Mouse (Mus musculus) gastrocnemius, adult 18-20 months (tissue): ENCODE measurements around the gene Car10. TPM values are rescaled to one million over a fixed set of nuclear protein-coding genes. Genes with fewer than 3 reads are reported as not detected.

ENCODE experiments used
- DNase-seq: peaks from one replicate; pipeline ENCODE4 v3.0.0; 2021; ENCODE audit warnings: low spot score
- total RNA-seq, 2 experiments: library from RNA; stranded (reverse); gene quantifications; 2 replicates each; pipeline ENCODE4 v1.2.3; 2021

The Car10 gene
- total RNA-seq, 2 experiments from 2014 or later, result not detected

DNA sequence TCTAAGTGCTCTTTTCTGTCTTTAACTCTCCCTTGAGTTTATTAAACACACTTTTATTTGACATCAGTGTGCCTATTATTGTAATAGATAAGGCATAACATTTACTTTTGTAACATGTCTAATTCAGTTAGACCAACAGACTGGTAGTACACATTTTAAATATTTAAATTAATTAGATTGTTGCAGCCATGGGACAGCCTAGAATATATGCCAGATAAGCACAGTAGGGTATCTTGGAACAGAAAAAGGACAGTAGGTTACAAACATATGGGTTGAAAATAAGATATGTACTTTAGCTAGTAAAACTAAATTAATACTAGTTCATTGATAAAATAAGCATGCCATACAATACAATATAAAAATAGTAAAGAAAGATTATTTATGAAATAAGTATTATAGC lies 74.6 kb downstream of the Car10 start:
- no peak for DNase-seq

GRCm38 (mm10) chr11:93173533-93174308 lies 75.9 kb downstream of the Car10 start:
- DNase-seq, result no peak

GRCm38 (mm10) chr11:93185477-93185876 lies 87.6 kb downstream of the Car10 start:
- DNase-seq, result peak; percentile 0

GRCm38 (mm10) chr11:93186163-93186562 lies 88.3 kb downstream of the Car10 start:
- no peak for DNase-seq

DNA sequence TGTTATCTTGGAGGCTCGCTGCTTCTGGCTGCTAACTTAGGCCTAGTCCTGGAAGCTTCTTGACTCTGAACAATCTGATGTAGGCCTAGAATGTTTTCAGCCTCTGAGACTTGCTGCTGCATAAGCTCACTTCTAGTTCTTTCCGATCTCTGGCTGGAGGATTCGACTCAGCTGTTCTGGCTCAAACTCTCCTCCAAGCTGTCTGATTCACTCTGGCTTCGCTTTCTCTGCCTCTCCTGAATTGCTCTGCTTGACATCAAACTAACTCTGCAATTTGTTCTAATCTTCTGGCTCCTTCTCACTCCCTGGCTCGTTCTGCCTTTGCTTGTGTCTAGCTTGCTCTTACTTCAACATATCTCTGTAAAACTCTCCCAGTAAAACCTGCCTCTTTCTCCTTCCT lies 90.8 kb downstream of the Car10 start:
- DNase-seq, result no peak

DNA sequence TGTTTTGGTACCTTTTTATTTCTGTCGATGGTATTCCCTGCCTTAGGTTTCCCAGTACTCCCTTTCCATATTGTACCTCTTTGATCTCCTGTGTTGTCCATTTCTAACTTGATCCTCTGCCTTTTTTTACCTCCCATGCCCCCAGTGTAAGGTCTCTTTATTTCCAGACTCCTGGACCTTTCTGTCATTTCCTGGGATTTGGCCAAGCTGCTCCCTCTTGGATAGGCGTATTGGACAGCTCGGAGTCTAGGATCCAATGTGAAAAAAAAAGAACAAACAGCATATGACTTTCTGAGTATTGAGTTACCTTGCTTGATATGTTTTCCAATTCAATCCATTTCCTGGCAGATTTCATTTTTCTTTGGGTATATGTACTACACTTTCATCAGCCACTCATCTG lies 102.2 kb downstream of the Car10 start:
- DNase-seq, result no peak

DNA sequence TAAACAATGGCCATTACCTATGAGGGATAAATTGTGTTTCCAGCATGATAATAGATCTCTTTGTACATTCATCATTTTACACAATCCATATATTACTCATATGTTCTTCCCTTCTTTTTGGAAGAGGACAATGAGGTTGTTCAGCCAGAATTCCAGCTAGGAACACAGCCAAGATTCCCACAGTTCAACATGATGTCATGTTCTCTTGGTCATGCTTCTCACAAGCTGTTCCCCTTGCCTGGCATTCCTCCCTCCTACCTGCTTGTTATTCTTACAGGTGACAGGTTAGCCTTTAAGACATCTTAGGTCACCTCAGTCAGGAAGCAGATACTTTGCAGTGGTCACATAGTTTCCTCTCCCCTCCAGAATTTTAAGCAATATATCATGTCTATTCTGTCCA lies 119.6 kb downstream of the Car10 start:
- no peak for DNase-seq

GRCm38 (mm10) chr11:93230057-93230456 lies 132.2 kb downstream of the Car10 start:
- no peak for DNase-seq

DNA sequence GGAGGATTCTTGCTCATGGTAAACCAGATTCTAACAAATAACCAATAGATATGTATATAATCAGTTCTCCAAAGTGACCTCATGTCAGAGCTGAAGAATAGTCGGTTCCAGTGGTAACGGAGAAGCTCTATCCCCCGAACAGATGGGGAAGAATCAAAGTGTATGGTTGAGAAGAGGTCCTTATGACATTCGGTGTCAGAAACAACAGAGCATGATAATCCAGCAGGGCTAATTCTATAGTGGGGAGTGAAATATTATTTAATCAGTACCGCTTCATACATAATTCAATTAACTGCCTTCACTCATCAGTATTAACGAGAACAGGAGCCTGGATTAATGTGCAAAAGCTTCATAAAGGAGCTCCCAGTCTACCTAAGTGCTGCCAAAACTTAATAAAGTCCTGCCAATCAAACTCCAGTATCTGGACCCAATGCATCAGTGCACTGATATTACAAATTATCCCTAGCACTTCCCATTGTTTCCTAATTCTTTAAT lies 152.0 kb downstream of the Car10 start:
- no peak for DNase-seq

DNA sequence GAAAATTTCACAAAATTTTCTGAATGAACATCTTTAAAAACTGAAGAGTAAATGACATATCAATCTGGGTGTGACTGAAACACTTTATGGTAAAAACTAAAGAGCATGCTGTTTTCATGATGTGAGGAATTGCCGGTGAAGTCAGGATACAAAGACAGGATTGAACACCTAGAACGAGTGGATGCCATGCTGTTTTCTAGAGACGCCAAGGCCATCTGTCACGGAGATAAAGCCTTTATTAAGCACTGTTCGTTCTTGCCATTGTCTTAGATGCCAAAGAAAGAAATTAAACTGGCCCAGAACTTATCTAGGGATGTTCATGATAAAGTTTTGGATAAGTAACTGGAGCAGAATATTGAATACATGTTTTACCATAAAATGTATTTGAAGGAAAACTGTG lies 153.9 kb downstream of the Car10 start:
- no peak for DNase-seq

GRCm38 (mm10) chr11:93263979-93264378 lies 166.2 kb downstream of the Car10 start:
- DNase-seq, result no peak

DNA sequence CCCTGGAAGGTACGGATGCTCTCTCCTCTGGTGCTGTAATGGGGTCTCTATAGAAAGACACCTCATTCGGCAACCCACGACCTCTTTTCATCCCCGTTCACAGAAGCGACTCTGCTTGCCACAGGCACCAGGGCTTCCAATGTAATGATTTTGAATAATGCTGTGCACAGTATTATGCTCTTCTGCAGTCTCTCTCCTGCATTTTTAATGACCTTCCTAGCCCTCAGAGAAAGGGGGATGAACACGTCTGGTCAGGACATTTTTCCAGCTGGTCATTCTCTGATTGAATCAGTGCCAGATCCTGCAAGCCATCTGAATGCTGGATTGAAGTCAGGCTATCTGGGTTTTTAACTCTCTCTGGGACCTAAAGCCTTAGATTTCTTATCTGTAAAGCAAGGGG lies 174.2 kb downstream of the Car10 start:
- no peak for DNase-seq

- no peak for DNase-seq
These were observed 176.1 kb downstream of the Car10 start for GRCm38 (mm10) chr11:93273906-93274305.

GRCm38 (mm10) chr11:93293661-93294060 lies 195.8 kb downstream of the Car10 start:
- no peak for DNase-seq

DNA sequence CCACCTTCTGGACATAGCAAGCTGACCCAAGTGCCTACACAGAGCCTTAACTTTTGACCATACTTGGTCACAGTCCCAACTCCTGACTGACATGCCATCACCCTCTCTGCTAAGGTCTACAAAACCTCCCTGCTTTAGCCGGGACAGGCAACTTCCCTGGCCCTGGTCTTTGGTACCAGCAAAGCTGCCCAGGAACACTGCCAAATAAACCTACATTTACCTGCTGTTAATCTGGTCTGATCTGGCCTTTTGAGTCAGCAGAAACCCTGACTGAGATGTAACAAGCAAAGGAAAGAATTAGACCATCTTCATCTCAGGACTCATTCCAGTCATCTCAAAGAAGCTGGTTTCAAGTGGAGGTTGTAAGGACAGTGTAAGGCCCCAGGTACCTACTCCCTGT lies 212.2 kb downstream of the Car10 start:
- no peak for DNase-seq

GRCm38 (mm10) chr11:93337756-93338155 lies 239.9 kb downstream of the Car10 start:
- DNase-seq, result no peak

GRCm38 (mm10) chr11:93343961-93344360 lies 246.1 kb downstream of the Car10 start:
- no peak for DNase-seq

- no peak for DNase-seq
These were observed 247.0 kb downstream of the Car10 start for GRCm38 (mm10) chr11:93344869-93345268.

DNA sequence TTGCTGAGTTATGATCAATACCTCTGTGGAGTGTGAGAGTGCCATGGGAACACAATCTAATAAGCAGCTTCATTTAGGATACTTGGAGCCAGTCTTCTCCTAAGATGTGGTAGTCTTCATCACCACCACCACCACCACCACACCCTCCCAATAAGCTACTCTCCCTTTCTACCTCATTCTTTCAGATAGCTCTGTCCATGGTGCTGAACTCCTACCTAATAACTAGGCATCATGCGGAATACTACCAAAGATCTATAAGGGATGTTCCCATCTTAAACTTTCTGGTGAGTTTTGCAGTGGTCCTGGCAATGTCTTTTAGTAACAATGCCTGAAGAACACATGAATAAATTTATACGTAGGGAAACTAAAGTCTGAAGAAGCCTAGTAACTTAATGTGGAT lies 263.7 kb downstream of the Car10 start:
- DNase-seq, result no peak

DNA sequence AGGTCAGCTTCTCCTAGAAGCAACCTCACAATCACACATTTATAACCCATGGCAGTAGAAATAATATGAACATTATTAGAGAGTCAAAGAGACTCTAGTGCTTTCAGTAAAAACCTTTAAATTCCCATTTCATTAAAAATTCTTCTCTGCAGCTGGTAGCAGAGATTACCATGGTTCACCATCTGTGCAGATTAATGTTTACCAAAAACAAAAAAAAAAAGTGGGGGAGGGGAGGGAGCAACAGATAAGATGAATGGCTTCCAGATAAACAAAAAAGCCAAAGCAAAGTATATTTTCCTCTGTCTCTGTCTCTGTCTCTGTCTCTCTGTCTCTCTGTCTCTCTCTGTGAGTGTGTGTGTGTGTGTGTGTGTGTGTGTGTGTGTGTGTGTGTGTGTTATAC lies 266.3 kb downstream of the Car10 start:
- DNase-seq, result no peak

DNA sequence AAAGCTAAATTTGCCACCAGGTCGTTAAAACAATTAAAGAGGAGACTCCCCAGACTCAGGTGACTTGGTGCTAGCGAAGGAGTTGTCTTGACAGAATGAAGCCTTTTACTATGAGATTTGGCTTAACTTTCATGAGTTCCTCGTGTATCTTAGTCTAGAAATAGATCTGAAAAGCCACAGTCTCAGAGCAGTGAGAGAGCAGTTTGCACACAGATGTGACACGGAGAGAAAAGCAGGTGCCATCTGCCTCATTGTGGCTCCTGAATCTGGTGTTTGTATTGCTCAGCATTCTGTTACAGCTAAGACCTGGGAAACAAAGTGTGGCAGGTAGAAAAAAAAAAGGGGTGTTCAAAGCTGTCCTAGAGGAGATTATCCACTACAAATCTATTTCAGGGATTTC lies 269.4 kb downstream of the Car10 start:
- no peak for DNase-seq

GRCm38 (mm10) chr11:93367740-93368139 lies 269.9 kb downstream of the Car10 start:
- DNase-seq, result no peak

DNA sequence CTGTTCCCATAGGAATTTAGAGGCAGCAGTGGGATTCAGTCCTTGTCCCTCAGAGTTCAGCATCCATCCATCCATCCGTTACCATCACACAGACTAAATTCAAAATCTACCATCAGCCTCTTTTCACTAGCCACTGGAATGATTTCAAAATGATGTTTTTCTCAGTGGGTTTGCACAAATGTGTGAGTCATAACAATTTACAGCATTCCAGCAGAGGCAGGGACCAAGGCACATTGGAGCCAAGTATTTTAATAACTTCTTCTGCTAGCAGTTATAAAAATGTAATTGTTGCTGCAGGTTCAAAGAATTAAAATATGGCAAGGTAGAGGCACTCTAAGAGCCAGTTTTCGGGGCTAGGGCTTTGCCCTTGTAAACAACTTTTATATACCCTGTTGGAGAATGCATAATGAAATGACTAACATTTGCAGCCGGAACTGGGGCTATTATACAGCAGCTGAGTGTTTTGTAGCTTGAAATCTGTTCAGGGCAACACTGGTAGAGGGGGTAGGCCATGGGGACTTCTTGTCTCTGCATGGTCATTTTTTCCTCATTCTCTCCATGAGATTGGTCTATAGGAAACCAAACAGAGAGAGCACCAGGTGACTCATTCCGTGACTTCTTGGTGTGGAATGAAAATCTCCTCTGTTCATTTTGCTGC lies 276.0 kb downstream of the Car10 start:
- DNase-seq, result no peak
